21 mouse cellular contexts compared by ENCODE assay signal in the genomic region with DNA sequence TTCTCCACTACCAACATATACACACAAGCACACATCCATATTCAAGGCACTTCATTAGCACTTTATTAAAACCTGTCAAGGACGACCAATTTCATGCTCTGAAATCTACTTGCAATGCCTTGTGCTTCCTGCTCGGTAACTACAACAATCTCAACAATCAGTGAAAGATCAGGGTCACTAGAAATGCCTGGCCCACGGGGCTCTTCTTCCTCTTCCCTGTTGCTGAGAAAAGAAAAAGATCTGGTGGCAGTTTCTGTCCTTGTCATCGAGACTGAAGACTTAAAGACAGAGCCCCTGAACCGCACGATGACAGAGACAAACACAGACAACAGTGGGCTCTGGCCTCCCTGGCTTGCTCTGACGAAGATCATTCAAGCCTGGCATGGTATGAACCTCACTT. TPM values are rescaled to one million over a fixed set of nuclear protein-coding genes. Genes with fewer than 3 reads are reported as not detected.
DNase-seq lines count a peak whose midpoint lies in the region; ATAC-seq lines count a peak whose summit lies in the region.
"Had no signal": no experiment of that assay in that cellular context is flagged by ENCODE, and none has a peak within 500 bp of the region (broad histone marks: within the 10 kb centered on the region; RNA-seq: fewer than 3 reads in every experiment).

No protein-coding gene starts in this region.

- no peak for ATAC-seq in neural tube, embryonic 13.5 days (ENCODE audit: low read depth)
- no peak for ATAC-seq in neural tube, embryonic 15.5 days (ENCODE audit: low FRiP score)
- peak; percentile 33 for ATAC-seq in activated CD4-positive, CD25-positive, alpha-beta regulatory T cell, adult 4 months
- ATAC-seq in inflammation-experienced regulatory T-cells, adult 6 months: peak; percentile 49
- ATAC-seq: forebrain, embryonic 16.5 days; lung, postnatal 0 days had no signal

- no peaks in the 10 kb centered on the region for H3K36me3 ChIP-seq in neural tube, embryonic 13.5 days
- H3K36me3 ChIP-seq in neural tube, embryonic 15.5 days: no peaks in the 10 kb centered on the region
- peaks cover 2% of the 10 kb centered on the region for H3K36me3 ChIP-seq in splenic B cell, adult 2 months (ENCODE audit: control insufficient read depth, insufficient read depth, low read length, poor library complexity, severe bottlenecking)
- H3K36me3 ChIP-seq: hindbrain, embryonic 13.5 days; midbrain, embryonic 12.5 days had no signal

- no peaks in the 10 kb centered on the region for H3K9me3 ChIP-seq in neural tube, embryonic 13.5 days
- no peaks in the 10 kb centered on the region for H3K9me3 ChIP-seq in neural tube, embryonic 15.5 days (replicated peaks)
- H3K9me3 ChIP-seq: embryonic facial prominence, embryonic 13.5 days; hindbrain, embryonic 13.5 days; midbrain, embryonic 12.5 days; stomach, embryonic 15.5 days had no signal

- intact Hi-C loops in heart, postnatal 36 days (cut with DNase I): no loop called here

- no peak overlapping the region for H3K9ac ChIP-seq in neural tube, embryonic 13.5 days
- H3K9ac ChIP-seq in neural tube, embryonic 15.5 days (replicated peaks): no peak overlapping the region
- H3K9ac ChIP-seq: embryonic facial prominence, embryonic 13.5 days; hindbrain, embryonic 13.5 days; midbrain, embryonic 12.5 days; stomach, embryonic 15.5 days had no signal

- H3K4me3 ChIP-seq in neural tube, embryonic 13.5 days: no peak overlapping the region
- H3K4me3 ChIP-seq in neural tube, embryonic 15.5 days (replicated peaks): no peak overlapping the region
- H3K4me3 ChIP-seq: embryonic facial prominence, embryonic 13.5 days; hindbrain, embryonic 13.5 days; midbrain, embryonic 12.5 days; stomach, embryonic 15.5 days had no signal

- peak overlapping the region; percentile 42; the same call in 1 of the 2 replicates for H3K27ac ChIP-seq in neural tube, embryonic 13.5 days (replicated peaks)
- no peak overlapping the region for H3K27ac ChIP-seq in neural tube, embryonic 15.5 days (replicated peaks)
- H3K27ac ChIP-seq: midbrain, embryonic 12.5 days; stomach, embryonic 15.5 days had no signal

- H3K4me1 ChIP-seq in neural tube, embryonic 13.5 days (replicated peaks): peaks cover 32% of the 10 kb centered on the region
- H3K4me1 ChIP-seq in neural tube, embryonic 15.5 days: peaks cover 9% of the 10 kb centered on the region

- peak; percentile 62 for DNase-seq in splenic B cell, adult 2 months (ENCODE audit: low read depth, low spot score)
- DNase-seq in embryo, embryonic 10.5 days (ENCODE audit: low spot score): no peak
- no peak for DNase-seq in heart, postnatal 36 days
- DNase-seq: adrenal gland, postnatal 14 days; cerebellum, adult 11-12 months; heart, postnatal 10 days; kidney, adult 8-10 months; kidney, postnatal 14 days; right cerebral cortex, postnatal 4 days; thymus, adult 18-20 months had no signal

- no peak overlapping the region for H3K4me2 ChIP-seq in neural tube, embryonic 13.5 days
- H3K4me2 ChIP-seq in neural tube, embryonic 15.5 days: no peak overlapping the region
- H3K4me2 ChIP-seq: embryonic facial prominence, embryonic 13.5 days; heart, embryonic 11.5 days; hindbrain, embryonic 13.5 days; midbrain, embryonic 12.5 days; stomach, embryonic 15.5 days had no signal

- 75% methylated on average over 7 of the region's 7 CpGs for WGBS in neural tube, embryonic 13.5 days
- 79% methylated on average over 7 of the region's 7 CpGs for WGBS in neural tube, embryonic 15.5 days

- no peaks in the 10 kb centered on the region for H3K27me3 ChIP-seq in neural tube, embryonic 13.5 days
- no peaks in the 10 kb centered on the region for H3K27me3 ChIP-seq in neural tube, embryonic 15.5 days (replicated peaks)
- H3K27me3 ChIP-seq in splenic B cell, adult 2 months (ENCODE audit: control insufficient read depth, insufficient read depth, low read length, poor library complexity, severe bottlenecking): no peaks in the 10 kb centered on the region
- H3K27me3 ChIP-seq: embryonic facial prominence, embryonic 13.5 days; hindbrain, embryonic 13.5 days; midbrain, embryonic 12.5 days; stomach, embryonic 15.5 days had no signal

RNA-seq across cellular contexts. Expression of a gene that starts 35.6 kb away (rescaled TPM):
- polyA plus RNA-seq in neural tube, embryonic 13.5 days (2015; fragmentation: Nextera tagmentation; extraction: Ambion mirVana): 10.3 and 11.5 TPM in 2 replicates
- polyA plus RNA-seq in neural tube, embryonic 15.5 days (2015; fragmentation: Nextera tagmentation; extraction: Ambion mirVana): 7.2 and 13.3 TPM in 2 replicates
- polyA plus RNA-seq in activated CD4-positive, CD25-positive, alpha-beta regulatory T cell, adult 4 months (2017; shearing (Covaris generic)): 10 to 100 TPM; 22.9 to 28.0 TPM
- 10 to 100 TPM; 24.7 to 31.6 (median 26.3) TPM for polyA plus RNA-seq in inflammation-experienced regulatory T-cells, adult 6 months (2017; shearing (Covaris generic))
- 10 to 100 TPM; 37.0 to 38.3 TPM for total RNA-seq in heart, postnatal 36 days (2021)

Comparison
In these comparisons a context has a peak if more than half of its experiments do, and no peak if none do; other contexts are left out.
1. ATAC-seq: peak in activated CD4-positive, CD25-positive, alpha-beta regulatory T cell, adult 4 months (single experiment) and inflammation-experienced regulatory T-cells, adult 6 months (single experiment); none in neural tube, embryonic 13.5 days (single experiment) and neural tube, embryonic 15.5 days (single experiment).